Mouse (Mus musculus) liver, embryonic 13.5 days (tissue): ENCODE measurements around the gene Ptprr. TPM values are rescaled to one million over a fixed set of nuclear protein-coding genes. Genes with fewer than 3 reads are reported as not detected.
A peak's percentile ranks its signal among the peaks of the same experiment; 100 is the strongest.

ENCODE experiments used
- ATAC-seq: fragments of 200-750 bp; cut with Nextera tagmentation; 2 replicates; pipeline ENCODE4 v1.8.0; 2017; ENCODE audit warnings: low read depth, mild to moderate bottlenecking, moderate number of reproducible peaks, moderate library complexity
- DNase-seq: peaks from one replicate; pipeline ENCODE4 v3.0.0; 2022
- H3K27ac ChIP-seq: fragments of 300-500 bp; sonication (generic); 2 replicates; pipeline ENCODE4 v1.5.1; 2015; ENCODE audit warnings: moderate library complexity, mild to moderate bottlenecking, inconsistent platforms
- H3K27me3 ChIP-seq: fragments of 300-500 bp; sonication (generic); 2 replicates; pipeline ENCODE4 v1.6.1; 2015; ENCODE audit warnings: mild to moderate bottlenecking, inconsistent platforms
- H3K36me3 ChIP-seq: fragments of 300-500 bp; sonication (generic); 2 replicates; pipeline ENCODE4 v1.6.1; 2015; ENCODE audit warnings: mild to moderate bottlenecking, inconsistent platforms
- H3K4me1 ChIP-seq: fragments of 300-500 bp; sonication (generic); replicated peaks from 2 replicates; pipeline ENCODE4 v1.6.1; 2015; ENCODE audit warnings: inconsistent platforms
- H3K4me2 ChIP-seq: fragments of 300-500 bp; sonication (generic); 2 replicates; pipeline ENCODE4 v1.6.1; 2015; ENCODE audit warnings: inconsistent platforms, mild to moderate bottlenecking, moderate library complexity
- H3K4me3 ChIP-seq: fragments of 300-500 bp; sonication (generic); replicated peaks from 2 replicates; pipeline ENCODE4 v1.5.1; 2015; ENCODE audit warnings: mild to moderate bottlenecking, inconsistent platforms
- H3K9ac ChIP-seq: fragments of 300-500 bp; sonication (generic); 2 replicates; pipeline ENCODE4 v1.6.1; 2015; ENCODE audit warnings: mild to moderate bottlenecking, inconsistent platforms
- H3K9me3 ChIP-seq: fragments of 300-500 bp; sonication (generic); replicated peaks from 2 replicates; pipeline ENCODE4 v1.6.1; 2016; ENCODE audit warnings: inconsistent platforms
- WGBS: fragments of 180-500 bp; shearing (Covaris S2); methylation state at CpG from one replicate; pipeline ENCODE4 v1.1.7; 2015; ENCODE audit not compliant: insufficient replicate concordance; 5-methylcytosine and 5-hydroxymethylcytosine counted together
- polyA plus RNA-seq: library from polyadenylated mRNA; unstranded; fragments of >200 nt; fragmentation: Nextera tagmentation; extraction: Ambion mirVana; gene quantifications from 2 replicates; pipeline ENCODE4 v1.2.1, GENCODE M21; 2015

Gene Ptprr
- polyA plus RNA-seq, 1 experiment from 2014 or later = 0.14 TPM

- no peaks in the 10 kb centered on the region for H3K27me3 ChIP-seq
- WGBS = 68% methylated on average over 8 of the region's 8 CpGs
- no peaks in the 10 kb centered on the region for H3K36me3 ChIP-seq
- no peak overlapping the region for H3K4me3 ChIP-seq
- H3K4me1 ChIP-seq = peaks cover 11% of the 10 kb centered on the region
- H3K9ac ChIP-seq = no peak overlapping the region
- H3K27ac ChIP-seq = no peak overlapping the region
- ATAC-seq (no peak), DNase-seq (no peak)
- H3K9me3 ChIP-seq = no peaks in the 10 kb centered on the region
- H3K4me2 ChIP-seq = no peak overlapping the region
These were observed 183.5 kb downstream of the Ptprr start for GRCm38 (mm10) chr10:116201542-116201941.

- H3K27ac ChIP-seq = no peak overlapping the region
- ATAC-seq (peak; percentile 87), DNase-seq (peak; percentile 45)
- H3K4me2 ChIP-seq = peak overlapping the region; percentile 33
- H3K4me1 ChIP-seq = peaks cover 17% of the 10 kb centered on the region
- 17% methylated on average over 15 of the region's 15 CpGs for WGBS
- H3K9me3 ChIP-seq = no peaks in the 10 kb centered on the region
- H3K9ac ChIP-seq = no peak overlapping the region
- no peaks in the 10 kb centered on the region for H3K36me3 ChIP-seq
- no peaks in the 10 kb centered on the region for H3K27me3 ChIP-seq
- no peak overlapping the region; the same call in 1 of the 2 replicates for H3K4me3 ChIP-seq
These were observed 187.8 kb downstream of the Ptprr start for GRCm38 (mm10) chr10:116205580-116206358.

- Histone ChIP-seq H3K9ac (no peak overlapping the region), H3K36me3 (no peaks in the 10 kb centered on the region), H3K9me3 (no peaks in the 10 kb centered on the region), H3K27ac (no peak overlapping the region), H3K4me2 (no peak overlapping the region), H3K4me1 (peaks cover 17% of the 10 kb centered on the region), H3K4me3 (no peak overlapping the region), H3K27me3 (no peaks in the 10 kb centered on the region)
- ATAC-seq (no peak), DNase-seq (no peak)
- WGBS = 57% methylated on average over 11 of the region's 11 CpGs
These were observed 188.4 kb downstream of the Ptprr start for GRCm38 (mm10) chr10:116206449-116206848.

GRCm38 (mm10) chr10:116207987-116208726 is 190.1 kb downstream of the Ptprr start:
- Histone ChIP-seq H3K9ac (0 out of 2 replicates have a peak overlapping the region, but pooled peaks have one; percentile 9), H3K9me3 (no peaks in the 10 kb centered on the region), H3K27me3 (no peaks in the 10 kb centered on the region), H3K4me3 (no peak overlapping the region), H3K27ac (peak overlapping the region; percentile 27; the same call in 1 of the 2 replicates), H3K4me2 (peak overlapping the region; percentile 46), H3K4me1 (peaks cover 20% of the 10 kb centered on the region), H3K36me3 (no peaks in the 10 kb centered on the region)
- ATAC-seq (no peak), DNase-seq (no peak)
- 5% methylated on average over 9 of the region's 9 CpGs for WGBS

GRCm38 (mm10) chr10:116208727-116209115 is 190.7 kb downstream of the Ptprr start:
- WGBS = 12% methylated on average over 9 of the region's 9 CpGs
- H3K4me1 ChIP-seq = peaks cover 20% of the 10 kb centered on the region
- peak overlapping the region; percentile 46 for H3K4me2 ChIP-seq
- H3K9ac ChIP-seq = no peak overlapping the region
- peak; percentile 66 for ATAC-seq
- no peaks in the 10 kb centered on the region for H3K9me3 ChIP-seq
- H3K36me3 ChIP-seq = no peaks in the 10 kb centered on the region
- no peak overlapping the region for H3K27ac ChIP-seq
- H3K27me3 ChIP-seq = no peaks in the 10 kb centered on the region
- H3K4me3 ChIP-seq = no peak overlapping the region
- peak; percentile 27 for DNase-seq

GRCm38 (mm10) chr10:116212127-116212526 is 194.1 kb downstream of the Ptprr start:
- Histone ChIP-seq H3K4me1 (peaks cover 8% of the 10 kb centered on the region), H3K27ac (no peak overlapping the region), H3K9ac (no peak overlapping the region), H3K36me3 (no peaks in the 10 kb centered on the region), H3K9me3 (no peaks in the 10 kb centered on the region), H3K27me3 (no peaks in the 10 kb centered on the region), H3K4me2 (no peak overlapping the region), H3K4me3 (no peak overlapping the region)
- no peak for DNase-seq
- WGBS = 20% methylated on average over 3 of the region's 3 CpGs
- no peak for ATAC-seq

GRCm38 (mm10) chr10:116220336-116221118 is 202.5 kb downstream of the Ptprr start:
- H3K9me3 ChIP-seq = no peaks in the 10 kb centered on the region
- H3K4me1 ChIP-seq = no peaks in the 10 kb centered on the region
- no peak overlapping the region for H3K4me2 ChIP-seq
- ATAC-seq (no peak), DNase-seq (no peak)
- no peaks in the 10 kb centered on the region for H3K27me3 ChIP-seq
- 68% methylated on average over 12 of the region's 12 CpGs for WGBS
- no peak overlapping the region for H3K4me3 ChIP-seq
- H3K36me3 ChIP-seq = no peaks in the 10 kb centered on the region
- no peak overlapping the region for H3K27ac ChIP-seq
- no peak overlapping the region for H3K9ac ChIP-seq

- no peak overlapping the region for H3K4me3 ChIP-seq
- H3K9me3 ChIP-seq = no peaks in the 10 kb centered on the region
- DNase-seq (no peak), ATAC-seq (no peak)
- WGBS = 33% methylated on average over 5 of the region's 5 CpGs
- H3K27ac ChIP-seq = no peak overlapping the region
- no peak overlapping the region for H3K4me2 ChIP-seq
- H3K4me1 ChIP-seq = no peaks in the 10 kb centered on the region
- no peaks in the 10 kb centered on the region for H3K27me3 ChIP-seq
- H3K36me3 ChIP-seq = no peaks in the 10 kb centered on the region
- no peak overlapping the region for H3K9ac ChIP-seq
These were observed 217.3 kb downstream of the Ptprr start for GRCm38 (mm10) chr10:116235299-116235698.

GRCm38 (mm10) chr10:116242200-116242599 is 224.2 kb downstream of the Ptprr start:
- no peaks in the 10 kb centered on the region for H3K36me3 ChIP-seq
- H3K27me3 ChIP-seq = no peaks in the 10 kb centered on the region
- no peak overlapping the region for H3K27ac ChIP-seq
- H3K4me3 ChIP-seq = no peak overlapping the region
- WGBS = 51% methylated on average over 7 of the region's 7 CpGs
- no peak for ATAC-seq
- DNase-seq = no peak
- H3K4me1 ChIP-seq = peaks cover 5% of the 10 kb centered on the region; the same call in 1 of the 2 replicates
- no peak overlapping the region for H3K9ac ChIP-seq
- H3K9me3 ChIP-seq = no peaks in the 10 kb centered on the region
- no peak overlapping the region for H3K4me2 ChIP-seq

- Histone ChIP-seq H3K4me2 (no peak overlapping the region), H3K4me3 (no peak overlapping the region), H3K9ac (no peak overlapping the region), H3K36me3 (no peaks in the 10 kb centered on the region), H3K27ac (no peak overlapping the region), H3K9me3 (no peaks in the 10 kb centered on the region), H3K4me1 (peaks cover 5% of the 10 kb centered on the region; the same call in 1 of the 2 replicates), H3K27me3 (no peaks in the 10 kb centered on the region)
- DNase-seq (no peak), ATAC-seq (0 out of 2 replicates have a peak, but pooled peaks have one; percentile 34)
- WGBS = 34% methylated on average over 7 of the region's 7 CpGs
These were observed 225.4 kb downstream of the Ptprr start for GRCm38 (mm10) chr10:116243373-116243772.

- H3K9ac ChIP-seq = no peak overlapping the region
- H3K4me1 ChIP-seq = peaks cover 5% of the 10 kb centered on the region; the same call in 1 of the 2 replicates
- H3K27me3 ChIP-seq = no peaks in the 10 kb centered on the region
- no peak overlapping the region for H3K27ac ChIP-seq
- no peak for ATAC-seq
- no peak overlapping the region for H3K4me2 ChIP-seq
- no peaks in the 10 kb centered on the region for H3K36me3 ChIP-seq
- no peak overlapping the region for H3K4me3 ChIP-seq
- no peak for DNase-seq
- WGBS = 21% methylated on average over 2 of the region's 2 CpGs
- H3K9me3 ChIP-seq = no peaks in the 10 kb centered on the region
These were observed 227.6 kb downstream of the Ptprr start for GRCm38 (mm10) chr10:116245632-116246031.
